Mouse (Mus musculus): Measurements from ENCODE around the gene Rpl10a.

DNA sequence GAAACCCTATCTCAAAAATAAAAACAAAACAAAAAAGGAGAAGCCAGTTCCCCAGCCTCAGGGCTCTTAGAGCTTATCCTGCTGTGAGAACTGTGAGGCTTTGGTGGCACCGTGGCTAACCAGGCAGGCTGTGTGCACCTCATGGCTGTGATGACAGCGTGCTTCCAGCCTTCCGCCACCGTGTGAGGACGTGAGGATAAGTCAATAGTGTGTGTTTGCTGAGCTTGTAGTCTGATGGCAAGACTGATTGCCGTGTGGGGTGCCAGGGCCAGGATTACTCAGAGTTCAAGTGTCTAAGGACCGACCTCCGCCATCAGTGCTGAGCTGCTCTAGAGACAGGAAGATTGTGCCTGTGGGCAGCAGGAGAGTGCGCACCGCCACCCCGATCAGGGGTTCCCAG, 37.6 kb upstream of the Rpl10a start:
- TF ChIP-seq GATA1 (IDR thresholded peaks at IDR 0.05; ENCODE audit: borderline replicate concordance, low read length) (no peak), FLI1 (IDR thresholded peaks at IDR 0.05; ENCODE audit: low read length) (no peak)

All from megakaryocyte, embryonic 14.5 days (primary cell).